Mouse (Mus musculus): ENCODE measurements around the gene Cnn1.
"Not testable (repeated sequence)": the region's sequence is repeated elsewhere in the genome, so short reads cannot be mapped to it uniquely, and the experiment has no call there.

DNA sequence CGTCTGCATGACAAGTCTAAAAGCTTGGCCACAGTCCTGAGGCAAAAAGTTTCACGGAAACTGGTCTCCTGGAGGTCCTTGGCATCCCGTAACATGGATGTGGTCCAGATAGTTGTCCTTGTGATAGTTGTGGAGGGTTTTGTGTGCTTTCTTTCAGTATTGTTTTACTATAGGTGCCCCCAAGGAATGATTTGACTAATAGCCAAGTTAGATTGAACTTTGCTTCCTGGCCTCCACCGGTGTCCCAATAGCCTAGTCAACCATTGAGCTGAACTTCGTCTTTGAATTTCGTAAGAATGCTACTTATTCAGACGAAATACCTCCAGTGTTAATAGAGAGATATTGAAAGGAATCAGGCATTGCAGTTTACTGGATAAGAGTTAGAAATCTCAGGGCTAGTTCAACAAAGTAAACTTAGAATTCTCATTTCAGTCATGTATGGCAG is 51.3 kb downstream of the Cnn1 start:
- TF ChIP-seq CTCF (conservative IDR thresholded peaks at IDR 0.05 in 1 of 2, IDR thresholded peaks at IDR 0.05 in 1 of 2; ENCODE audit: low read depth in 2 of 2, low read length in 2 of 2); POLR2A (IDR thresholded peaks at IDR 0.05; ENCODE audit: low read depth, low read length); EP300 (IDR thresholded peaks at IDR 0.05; ENCODE audit: low read length); BHLHE40 (IDR thresholded peaks at IDR 0.05; ENCODE audit: low read depth, low read length); USF1 (IDR thresholded peaks at IDR 0.05; ENCODE audit: low read depth, low read length); POLR2AphosphoS2 (IDR thresholded peaks at IDR 0.05; ENCODE audit: low read depth, low read length); HCFC1 (IDR thresholded peaks at IDR 0.05; ENCODE audit: low read depth, low read length); ZMIZ1 (IDR thresholded peaks at IDR 0.05; ENCODE audit: low read depth, low read length); CHD2 (IDR thresholded peaks at IDR 0.05; ENCODE audit: low read length); IRF4 (IDR thresholded peaks at IDR 0.05; ENCODE audit: low read depth, low read length); ELF1 (IDR thresholded peaks at IDR 0.05; ENCODE audit: low read depth, low read length): not testable (repeated sequence)

All from CH12.LX (cell line).